Mouse (Mus musculus): Measurements from ENCODE around the gene Chek2. TPM values are rescaled to one million over a fixed set of nuclear protein-coding genes. Genes with fewer than 3 reads are reported as not detected.

Chek2 gene
- polyA plus RNA-seq, 1 experiment from 2014 or later = 5.7 TPM

DNA sequence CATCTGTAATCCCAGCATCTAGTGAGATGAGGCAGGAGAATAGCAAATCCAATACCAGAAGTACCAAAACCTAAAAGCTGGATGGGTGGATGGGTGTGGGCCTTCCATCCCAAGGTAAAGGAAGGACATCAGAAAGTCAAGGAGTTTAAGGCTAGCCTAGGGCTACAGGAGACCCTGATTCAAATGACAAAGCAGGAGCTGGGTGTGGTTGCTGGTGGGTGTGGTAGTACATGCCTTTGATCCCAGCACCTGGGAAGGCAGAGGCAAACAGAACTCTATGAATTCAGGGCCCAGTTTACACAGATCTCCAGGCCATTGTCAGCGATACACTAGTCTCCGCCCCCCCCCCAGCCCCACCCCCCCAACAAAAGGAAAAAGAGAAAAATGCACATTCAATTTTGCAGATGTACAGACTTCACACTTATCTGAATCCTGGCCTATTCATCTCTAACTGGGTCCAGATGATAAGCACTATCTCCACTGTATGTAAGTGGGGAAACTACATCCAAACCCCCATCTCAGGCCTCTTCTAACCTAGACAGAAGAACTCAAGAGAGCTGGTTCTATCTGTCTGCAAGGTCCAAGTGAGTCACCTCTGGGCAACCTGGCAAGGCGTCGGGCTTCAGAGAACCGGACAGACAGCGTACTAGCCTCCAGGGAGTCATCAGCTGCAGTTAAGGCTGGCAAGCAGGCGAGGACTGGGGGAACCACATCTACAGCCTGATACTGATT, 35.6 kb upstream of the Chek2 start:
- H3K27me3 ChIP-seq (replicated peaks; ENCODE audit: insufficient read depth, low read length) = no peaks in the 10 kb centered on the region
- TF ChIP-seq EP300 (IDR thresholded peaks at IDR 0.05) (no peak), CTCF (IDR thresholded peaks at IDR 0.05) (no peak)
- H3K4me1 ChIP-seq (ENCODE audit: insufficient read depth, low read depth, low read length) = peaks cover 7% of the 10 kb centered on the region; the same call in 1 of the 2 replicates
- DNase-seq (ENCODE audit: low spot score) = no peak
- H3K9me3 ChIP-seq (ENCODE audit: low read length) = no peaks in the 10 kb centered on the region
- WGBS = 79% methylated on average over 7 of the region's 7 CpGs
- no peak overlapping the region for H3K9ac ChIP-seq (replicated peaks; ENCODE audit: low read depth)
- H3K36me3 ChIP-seq (ENCODE audit: insufficient read depth, low read length) = peaks cover 9% of the 10 kb centered on the region; the same call in 1 of the 2 replicates
- no peak overlapping the region for H3K4me2 ChIP-seq (replicated peaks; ENCODE audit: low read depth, low read length)
- no peak for ATAC-seq
- H3K4me3 ChIP-seq (ENCODE audit: low read depth, low read length) = no peak overlapping the region
- no peak overlapping the region for H3K27ac ChIP-seq (ENCODE audit: low read length)

DNA sequence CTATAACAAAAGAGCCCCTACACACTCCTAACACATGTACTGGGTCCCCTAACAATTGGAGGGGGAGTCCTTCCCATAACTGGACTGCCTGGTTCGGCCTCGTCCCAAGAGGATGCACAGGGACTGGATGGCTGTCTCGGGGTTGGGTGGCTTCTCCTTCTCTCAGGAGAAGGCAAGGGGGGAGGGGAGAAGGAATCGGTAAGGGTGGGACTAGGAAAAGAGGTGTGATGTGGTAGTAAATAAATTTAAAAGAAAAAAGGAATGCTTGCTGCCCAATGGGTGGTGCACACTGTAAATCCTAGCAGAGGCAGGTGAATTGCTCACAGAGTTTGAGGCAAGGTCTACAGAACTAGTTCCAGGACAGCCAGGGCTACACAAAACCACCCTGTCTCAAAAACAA, 33.6 kb upstream of the Chek2 start:
- no peak for TF ChIP-seq CTCF (IDR thresholded peaks at IDR 0.05)
- no peak for TF ChIP-seq EP300 (IDR thresholded peaks at IDR 0.05)
- 84% methylated on average over 4 of the region's 4 CpGs for WGBS
- Histone ChIP-seq H3K36me3 (ENCODE audit: insufficient read depth, low read length) (peaks cover 6% of the 10 kb centered on the region; the same call in 1 of the 2 replicates), H3K4me2 (replicated peaks; ENCODE audit: low read depth, low read length) (no peak overlapping the region), H3K27me3 (replicated peaks; ENCODE audit: insufficient read depth, low read length) (no peaks in the 10 kb centered on the region), H3K4me3 (ENCODE audit: low read depth, low read length) (no peak overlapping the region), H3K27ac (ENCODE audit: low read length) (no peak overlapping the region), H3K9ac (replicated peaks; ENCODE audit: low read depth) (no peak overlapping the region), H3K4me1 (ENCODE audit: insufficient read depth, low read depth, low read length) (peaks cover 7% of the 10 kb centered on the region; the same call in 1 of the 2 replicates), H3K9me3 (ENCODE audit: low read length) (no peaks in the 10 kb centered on the region)
- DNase-seq (ENCODE audit: low spot score) (no peak), ATAC-seq (no peak)

DNA sequence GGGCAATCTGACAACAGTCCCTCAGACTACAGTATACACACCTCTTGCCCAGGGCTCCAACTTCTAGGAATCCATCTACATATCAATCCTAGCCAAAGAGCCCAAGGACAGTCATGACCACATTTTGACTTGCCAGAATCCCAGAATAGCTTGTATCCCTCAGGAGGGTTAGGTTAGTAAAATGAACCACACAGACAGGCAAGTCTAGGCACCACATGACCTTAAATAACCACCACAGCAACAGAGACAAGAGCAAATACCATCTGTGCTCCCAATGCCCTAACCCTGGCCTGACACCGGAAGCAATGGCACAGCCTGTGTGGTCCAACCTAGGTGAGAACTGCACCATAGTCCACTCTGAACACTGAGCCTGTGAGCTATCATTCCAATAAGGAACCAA, 33.1 kb upstream of the Chek2 start:
- ATAC-seq (no peak), DNase-seq (ENCODE audit: low spot score) (no peak)
- H3K27me3 ChIP-seq (replicated peaks; ENCODE audit: insufficient read depth, low read length) = no peaks in the 10 kb centered on the region
- H3K4me3 ChIP-seq (ENCODE audit: low read depth, low read length) = no peak overlapping the region
- peaks cover 6% of the 10 kb centered on the region; the same call in 1 of the 2 replicates for H3K36me3 ChIP-seq (ENCODE audit: insufficient read depth, low read length)
- H3K4me2 ChIP-seq (replicated peaks; ENCODE audit: low read depth, low read length) = no peak overlapping the region
- TF ChIP-seq EP300 (IDR thresholded peaks at IDR 0.05) = no peak
- TF ChIP-seq CTCF (IDR thresholded peaks at IDR 0.05) = no peak
- H3K27ac ChIP-seq (ENCODE audit: low read length) = no peak overlapping the region
- H3K4me1 ChIP-seq (ENCODE audit: insufficient read depth, low read depth, low read length) = peaks cover 7% of the 10 kb centered on the region; the same call in 1 of the 2 replicates
- WGBS = 68% methylated on average over 1 of the region's 1 CpGs
- no peaks in the 10 kb centered on the region for H3K9me3 ChIP-seq (ENCODE audit: low read length)
- H3K9ac ChIP-seq (replicated peaks; ENCODE audit: low read depth) = no peak overlapping the region

DNA sequence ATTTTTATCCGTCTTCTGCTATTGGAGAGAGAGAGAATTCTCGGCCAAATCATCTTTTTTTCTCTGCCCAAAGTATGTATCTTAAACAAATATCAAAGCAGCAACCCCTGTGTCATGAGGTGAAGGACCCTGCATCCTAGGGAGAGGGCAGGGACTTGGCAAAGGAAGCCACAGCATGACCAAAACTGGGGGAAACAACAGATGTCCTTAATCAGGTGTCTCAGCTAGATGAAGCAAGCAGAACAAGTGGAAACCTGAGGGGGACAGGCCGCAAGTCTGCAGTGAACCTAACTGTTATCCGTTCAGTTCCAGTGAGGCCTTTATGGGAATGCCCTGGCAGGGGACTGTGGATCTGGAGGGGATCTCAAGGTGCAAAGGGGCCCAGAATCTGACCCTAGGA, 32.3 kb upstream of the Chek2 start:
- no peak for TF ChIP-seq EP300 (IDR thresholded peaks at IDR 0.05)
- no peak for TF ChIP-seq CTCF (IDR thresholded peaks at IDR 0.05)

DNA sequence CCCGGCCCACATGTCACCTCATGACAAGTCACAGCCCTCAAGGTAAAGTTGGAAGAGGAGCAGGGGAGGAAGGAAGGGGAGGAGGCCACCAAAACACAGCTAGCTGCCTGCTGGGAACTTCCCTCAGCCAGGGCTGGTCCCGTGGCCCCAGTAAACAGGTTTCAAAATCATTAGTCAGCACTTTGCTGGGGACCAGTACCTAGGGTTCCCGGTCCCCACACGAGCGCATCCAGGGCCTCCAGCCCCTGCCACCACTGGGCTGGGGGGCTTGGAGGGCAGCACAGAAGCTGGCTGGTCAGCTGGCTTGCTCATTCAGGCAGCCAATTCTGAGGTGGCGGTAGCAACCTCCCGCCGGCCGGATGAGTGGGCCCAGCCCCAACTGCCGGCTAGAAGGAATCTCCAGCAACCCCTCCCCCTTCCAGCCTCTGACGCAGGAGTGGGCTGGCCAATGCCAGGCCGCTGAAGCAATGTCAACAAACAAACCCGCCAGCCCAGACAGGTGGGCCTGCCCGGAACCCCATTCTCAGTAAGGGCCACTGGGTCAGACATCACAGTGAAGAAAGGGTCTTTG, 31.6 kb upstream of the Chek2 start:
- ATAC-seq = peak; percentile 78
- TF ChIP-seq EP300 (IDR thresholded peaks at IDR 0.05) (peak; percentile 24; the same call in 1 of the 2 replicates), CTCF (IDR thresholded peaks at IDR 0.05) (no peak)
- WGBS = 2% methylated on average over 14 of the region's 14 CpGs

More for the DNA sequence above, 32.3 kb upstream of the Chek2 start:
- H3K4me2 ChIP-seq (replicated peaks; ENCODE audit: low read depth, low read length) = peak overlapping the region; percentile 95
- peaks cover 6% of the 10 kb centered on the region; the same call in 1 of the 2 replicates for H3K36me3 ChIP-seq (ENCODE audit: insufficient read depth, low read length)
- no peak for ATAC-seq
- no peaks in the 10 kb centered on the region for H3K27me3 ChIP-seq (replicated peaks; ENCODE audit: insufficient read depth, low read length)
- H3K4me3 ChIP-seq (ENCODE audit: low read depth, low read length) = peak overlapping the region; percentile 97
- no peaks in the 10 kb centered on the region for H3K9me3 ChIP-seq (ENCODE audit: low read length)
- peaks cover 7% of the 10 kb centered on the region; the same call in 1 of the 2 replicates for H3K4me1 ChIP-seq (ENCODE audit: insufficient read depth, low read depth, low read length)
- 70% methylated on average over 4 of the region's 4 CpGs for WGBS
- H3K9ac ChIP-seq (replicated peaks; ENCODE audit: low read depth) = peak overlapping the region; percentile 44
- H3K27ac ChIP-seq (ENCODE audit: low read length) = peak overlapping the region; percentile 94
- DNase-seq (ENCODE audit: low spot score) = no peak

More for the DNA sequence above, 31.6 kb upstream of the Chek2 start:
- DNase-seq (ENCODE audit: low spot score) = peak; percentile 97
- Histone ChIP-seq H3K9ac (replicated peaks; ENCODE audit: low read depth) (peak overlapping the region; percentile 95), H3K4me3 (ENCODE audit: low read depth, low read length) (peak overlapping the region; percentile 97), H3K9me3 (ENCODE audit: low read length) (no peaks in the 10 kb centered on the region), H3K27ac (ENCODE audit: low read length) (peak overlapping the region; percentile 94), H3K4me1 (ENCODE audit: insufficient read depth, low read depth, low read length) (peaks cover 7% of the 10 kb centered on the region; the same call in 1 of the 2 replicates), H3K4me2 (replicated peaks; ENCODE audit: low read depth, low read length) (peak overlapping the region; percentile 95), H3K27me3 (replicated peaks; ENCODE audit: insufficient read depth, low read length) (no peaks in the 10 kb centered on the region), H3K36me3 (ENCODE audit: insufficient read depth, low read length) (peaks cover 6% of the 10 kb centered on the region; the same call in 1 of the 2 replicates)
